ENCODE assay signal across 8 mouse cellular contexts in the genomic region with DNA sequence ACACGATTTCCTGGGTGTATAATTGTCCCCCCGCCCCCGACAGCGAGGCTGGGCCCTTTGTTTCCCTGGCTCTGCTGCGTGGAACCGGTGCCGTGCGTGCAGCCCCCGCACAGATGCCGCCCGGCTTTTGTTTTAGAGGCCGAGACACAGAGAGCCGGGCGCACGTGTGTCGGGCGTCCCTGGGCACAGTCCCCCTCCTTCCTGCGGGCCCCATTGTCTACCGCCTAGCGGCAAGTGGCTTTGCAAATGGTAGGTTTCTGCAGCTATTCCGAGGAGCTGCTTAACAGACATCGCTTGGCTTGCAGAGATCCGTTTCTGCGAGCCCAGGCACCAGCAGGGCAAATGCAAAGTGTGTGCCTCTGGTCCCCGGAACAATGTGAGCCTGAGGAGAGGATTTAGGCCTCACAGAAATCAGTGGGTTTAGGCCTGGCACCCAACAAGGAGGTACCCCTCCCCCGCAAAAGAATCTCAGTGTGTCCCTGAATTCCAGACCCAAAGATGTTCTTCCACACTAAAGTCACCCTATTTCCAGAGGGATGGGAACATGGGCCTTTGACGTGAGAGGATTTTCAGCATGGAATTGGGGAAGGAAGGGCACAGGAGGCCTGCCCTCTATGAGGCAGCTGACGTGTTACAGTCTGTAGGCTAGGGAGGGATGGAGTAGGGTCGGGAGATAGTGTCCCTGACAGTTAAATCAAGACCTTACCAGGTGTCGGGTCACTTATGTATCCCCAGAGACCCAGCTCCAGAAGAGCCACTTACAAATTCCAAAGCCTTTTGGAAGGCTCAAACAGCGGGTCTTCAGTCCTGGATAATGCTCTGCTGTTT. TPM values are rescaled to one million over a fixed set of nuclear protein-coding genes. Genes with fewer than 3 reads are reported as not detected.
DNase-seq lines count a peak whose midpoint lies in the region; ATAC-seq and TF ChIP-seq lines count a peak whose summit lies in the region.

No protein-coding gene starts in this region.

- no peaks in the 10 kb centered on the region for H3K36me3 ChIP-seq in heart, embryonic 10.5 days
- H3K36me3 ChIP-seq in midbrain, embryonic 12.5 days: no peaks in the 10 kb centered on the region
- no peaks in the 10 kb centered on the region for H3K36me3 ChIP-seq in stomach, postnatal 0 days (ENCODE audit: control insufficient read depth, insufficient read depth, low read length)

- peaks cover 13% of the 10 kb centered on the region for H3K4me1 ChIP-seq in heart, embryonic 10.5 days
- peaks cover 18% of the 10 kb centered on the region for H3K4me1 ChIP-seq in midbrain, embryonic 12.5 days
- H3K4me1 ChIP-seq in stomach, postnatal 0 days (replicated peaks; ENCODE audit: control insufficient read depth, insufficient read depth): no peaks in the 10 kb centered on the region

- peak overlapping the region; percentile 69 for H3K9ac ChIP-seq in midbrain, embryonic 12.5 days (replicated peaks)
- peak overlapping the region; percentile 23; the same call in 1 of the 2 replicates for H3K9ac ChIP-seq in stomach, postnatal 0 days (ENCODE audit: low read length)

- peak overlapping the region; percentile 53 for H3K4me2 ChIP-seq in midbrain, embryonic 12.5 days (replicated peaks)
- peak overlapping the region; percentile 45 for H3K4me2 ChIP-seq in stomach, postnatal 0 days (replicated peaks; ENCODE audit: low read depth)

- H3K9me3 ChIP-seq in heart, embryonic 10.5 days: no peaks in the 10 kb centered on the region
- no peaks in the 10 kb centered on the region for H3K9me3 ChIP-seq in midbrain, embryonic 12.5 days
- no peaks in the 10 kb centered on the region for H3K9me3 ChIP-seq in stomach, postnatal 0 days (ENCODE audit: control insufficient read depth, low read length)

- WGBS in heart, embryonic 10.5 days: 11% methylated on average over 31 of the region's 31 CpGs
- 7% methylated on average over 31 of the region's 31 CpGs for WGBS in midbrain, embryonic 12.5 days
- WGBS in stomach, postnatal 0 days: 18% methylated on average over 31 of the region's 31 CpGs

- H3K27ac ChIP-seq in heart, embryonic 10.5 days: peak overlapping the region; percentile 81
- H3K27ac ChIP-seq in midbrain, embryonic 12.5 days (replicated peaks): peak overlapping the region; percentile 86
- H3K27ac ChIP-seq in stomach, postnatal 0 days (replicated peaks): no peak overlapping the region

- H3K27me3 ChIP-seq in heart, embryonic 10.5 days (ENCODE audit: insufficient read depth, poor library complexity, severe bottlenecking): peaks cover 28% of the 10 kb centered on the region
- H3K27me3 ChIP-seq in midbrain, embryonic 12.5 days: peaks cover 9% of the 10 kb centered on the region; the same call in 1 of the 2 replicates
- H3K27me3 ChIP-seq in stomach, postnatal 0 days (ENCODE audit: control insufficient read depth, insufficient read depth, low read length): no peaks in the 10 kb centered on the region

- TF ChIP-seq CTCF in stomach, postnatal 0 days (IDR thresholded peaks at IDR 0.05; ENCODE audit: low read depth): no peak

- peak overlapping the region; percentile 58 for H3K4me3 ChIP-seq in heart, embryonic 10.5 days
- peak overlapping the region; percentile 32 for H3K4me3 ChIP-seq in midbrain, embryonic 12.5 days
- H3K4me3 ChIP-seq in stomach, postnatal 0 days (ENCODE audit: low read depth, low read length): peak overlapping the region; percentile 20

- no peak for TF ChIP-seq EP300 in stomach, postnatal 0 days (optimal IDR thresholded peaks at IDR 0.05)

- no peak for DNase-seq in heart, embryonic 10.5 days (ENCODE audit: low spot score)
- no peak for DNase-seq in heart, adult 18-20 months
- DNase-seq in adrenal gland, postnatal 25 days: peak; percentile 23
- DNase-seq in layer of hippocampus, postnatal 36 days: peak; percentile 56 to 65
- DNase-seq in stomach, postnatal 0 days (ENCODE audit: low spot score): no peak
- no peak for DNase-seq in ovary, adult 18-20 months (ENCODE audit: low spot score)

- peak; percentile 86 for ATAC-seq in frontal cortex, adult (ENCODE audit: low TSS enrichment)
- ATAC-seq in midbrain, embryonic 12.5 days (ENCODE audit: low FRiP score, low read depth): peak; percentile 88
- no peak for ATAC-seq in stomach, postnatal 0 days (ENCODE audit: low FRiP score, low TSS enrichment)

RNA-seq across cellular contexts. Expression of a gene that starts 8.5 kb away (rescaled TPM):
- polyA plus RNA-seq in heart, embryonic 10.5 days (2016; fragmentation: Nextera tagmentation; extraction: Ambion mirVana): 14.4 and 14.8 TPM in 2 replicates
- total RNA-seq in heart, adult 18-20 months (2021): 10 to 100 TPM; 36.7 to 37.9 TPM
- total RNA-seq in adrenal gland, postnatal 25 days (2021): 31.1 and 39.9 TPM in 2 replicates
- total RNA-seq in layer of hippocampus, postnatal 36 days (2021): 10 to 100 TPM; 25.7 to 26.3 TPM
- polyA plus RNA-seq in midbrain, embryonic 12.5 days (2016; fragmentation: Nextera tagmentation; extraction: Ambion mirVana): 18.5 and 19.9 TPM in 2 replicates
- polyA plus RNA-seq in stomach, postnatal 0 days (2015; fragmentation: Nextera tagmentation; extraction: Ambion mirVana): 9.6 and 10.3 TPM in 2 replicates

RNA-seq across cellular contexts. Expression of a gene that starts 53.3 kb away (rescaled TPM):
- polyA plus RNA-seq in heart, embryonic 10.5 days (2016; fragmentation: Nextera tagmentation; extraction: Ambion mirVana): 1.7 and 2.2 TPM in 2 replicates
- 10 to 100 TPM; 12.9 to 13.3 TPM for total RNA-seq in heart, adult 18-20 months (2021)
- total RNA-seq in adrenal gland, postnatal 25 days (2021): 1.9 and 2.2 TPM in 2 replicates
- 1 to 10 TPM; 2.4 to 4.3 TPM for total RNA-seq in layer of hippocampus, postnatal 36 days (2021)
- 1.1 and 1.2 TPM in 2 replicates for polyA plus RNA-seq in midbrain, embryonic 12.5 days (2016; fragmentation: Nextera tagmentation; extraction: Ambion mirVana)
- polyA plus RNA-seq in stomach, postnatal 0 days (2015; fragmentation: Nextera tagmentation; extraction: Ambion mirVana): 1.9 and 2.0 TPM in 2 replicates

Comparison
In these comparisons a context has a peak if more than half of its experiments do, and no peak if none do; other contexts are left out.
1. DNase-seq: peak in adrenal gland, postnatal 25 days (single experiment) and layer of hippocampus, postnatal 36 days (2 of 2); none in heart, embryonic 10.5 days (single experiment), heart, adult 18-20 months (0 of 2), stomach, postnatal 0 days (single experiment) and ovary, adult 18-20 months (single experiment).
2. Peak in every context shown above with its lines, with median percentiles within 50 percentile points of each other: H3K4me3 ChIP-seq.